Mouse (Mus musculus): ENCODE measurements around the gene Lgals3bp.

DNA sequence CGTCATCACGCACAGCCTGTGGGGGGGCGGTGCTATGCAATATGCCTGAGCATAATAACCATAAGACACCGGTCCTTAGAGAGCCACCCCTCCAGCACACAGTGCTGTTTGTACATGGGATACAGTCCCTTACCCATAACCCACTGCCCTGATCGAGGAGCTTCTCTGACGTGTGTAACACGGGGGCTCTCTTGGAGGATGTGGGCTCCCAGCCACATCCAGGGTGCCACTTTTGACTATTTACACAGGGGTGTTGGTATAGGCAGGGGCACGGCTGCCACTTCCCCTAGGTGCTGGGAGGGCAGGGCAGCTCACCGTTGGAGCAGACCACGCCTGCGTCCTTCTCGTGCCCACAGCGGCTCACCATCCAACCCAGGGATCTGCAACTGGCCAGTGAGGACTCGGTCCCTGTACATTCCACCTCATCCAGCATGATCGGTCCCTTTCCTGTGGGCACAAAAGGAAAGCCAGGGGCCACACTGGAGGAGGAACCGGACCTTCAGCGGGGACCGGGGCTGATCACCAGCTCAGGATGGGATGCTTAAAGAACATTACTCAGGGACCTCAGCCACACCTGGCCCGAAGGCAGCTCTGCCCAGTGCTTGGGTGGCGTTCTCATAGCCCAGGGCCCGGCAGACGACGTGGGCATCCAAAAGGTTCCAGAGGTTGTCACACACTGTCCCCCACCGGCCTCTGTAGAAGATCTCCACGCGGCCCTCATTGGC lies 3.9 kb downstream of the Lgals3bp start:
- no peak for TF ChIP-seq CTCF (IDR thresholded peaks at IDR 0.05; ENCODE audit: low read depth, low read length)
- TF ChIP-seq POLR2A (IDR thresholded peaks at IDR 0.05; ENCODE audit: insufficient read depth, low read length), result no peak

Data from ES-Bruce4 (cell line).